Mouse (Mus musculus) small intestine, adult 2 months (tissue): ENCODE results near the gene Rarg. TPM values are rescaled to one million over a fixed set of nuclear protein-coding genes. Genes with fewer than 3 reads are reported as not detected.
"Not testable (repeated sequence)": the region's sequence is repeated elsewhere in the genome, so short reads cannot be mapped to it uniquely, and the experiment has no call there.

Experiments used
- H3K27ac ChIP-seq: fragments of 200-500 bp; 2 replicates; pipeline ENCODE4 v1.5.1; 2012; ENCODE audit warnings: low read depth, low read length, control low read depth, inconsistent platforms; ENCODE audit not compliant: insufficient read depth
- H3K27me3 ChIP-seq: fragments of 200-500 bp; 2 replicates; pipeline ENCODE4 v1.6.1; 2012; ENCODE audit warnings: mild to moderate bottlenecking, moderate library complexity, low read length, inconsistent platforms; ENCODE audit not compliant: control insufficient read depth, insufficient read depth
- H3K36me3 ChIP-seq: fragments of 200-500 bp; 2 replicates; pipeline ENCODE4 v1.6.1; 2012; ENCODE audit warnings: mild to moderate bottlenecking, low read length, control low read depth, inconsistent platforms; ENCODE audit not compliant: control insufficient read depth, insufficient read depth
- H3K4me1 ChIP-seq: fragments of 200-500 bp; 2 replicates; pipeline ENCODE4 v1.6.1; 2012; ENCODE audit warnings: low read length, inconsistent platforms, mixed read lengths; ENCODE audit not compliant: control insufficient read depth, insufficient read depth, insufficient read length
- H3K4me3 ChIP-seq: fragments of 200-500 bp; 2 replicates; pipeline ENCODE4 v1.5.1; 2012; ENCODE audit warnings: low read depth, mild to moderate bottlenecking, control low read depth, inconsistent platforms, low read length, moderate library complexity
- CTCF ChIP-seq: fragments of 200-500 bp; IDR thresholded peaks from 2 replicates; pipeline ENCODE4 v1.5.1; 2012; ENCODE audit warnings: low read depth, mild to moderate bottlenecking, control low read depth, inconsistent platforms, low read length, moderate library complexity, mixed read lengths; ENCODE audit not compliant: insufficient replicate concordance, insufficient read length; ENCODE audit errors: extremely low read depth
- POLR2A ChIP-seq: fragments of 200-500 bp; IDR thresholded peaks from 2 replicates; pipeline ENCODE4 v1.6.1; 2012; ENCODE audit warnings: low read depth, mild to moderate bottlenecking, control low read depth, inconsistent platforms, low read length, moderate library complexity
- WGBS: fragments of 180-500 bp; shearing (Covaris S2); methylation state at CpG from one replicate; pipeline ENCODE4 v1.1.7; 2018; 5-methylcytosine and 5-hydroxymethylcytosine counted together
- polyA plus RNA-seq: library from polyadenylated mRNA; depleted of rRNA; stranded (reverse); fragments of >200 nt; gene quantifications from 2 replicates; pipeline ENCODE4 v1.2.3, GENCODE M21; 2012

The Rarg gene
- polyA plus RNA-seq, 1 experiment: 6.7 TPM

DNA sequence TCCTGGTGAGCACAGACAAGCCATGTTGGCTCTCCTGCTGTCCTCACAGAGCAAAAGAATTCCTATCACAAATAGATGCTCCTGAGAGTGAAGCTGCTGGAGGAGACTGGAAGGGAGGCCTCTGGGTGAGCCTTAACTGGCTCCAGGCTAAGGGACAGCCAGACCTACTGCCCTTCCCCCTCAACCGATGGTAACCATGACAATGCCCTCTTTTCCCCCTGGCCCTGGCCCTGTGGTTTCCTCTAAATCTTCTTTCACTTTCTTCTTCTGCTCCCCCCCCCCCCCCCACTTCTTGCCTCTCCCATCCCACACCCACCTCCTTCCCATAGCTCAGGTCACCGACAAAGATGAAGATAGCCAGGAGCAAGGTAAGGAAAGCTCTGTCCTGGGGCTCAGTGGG, 23.4 kb downstream of the Rarg start:
- no peaks in the 10 kb centered on the region for H3K36me3 ChIP-seq
- H3K27ac ChIP-seq: no peak overlapping the region
- no peak overlapping the region for H3K4me3 ChIP-seq
- no peaks in the 10 kb centered on the region for H3K27me3 ChIP-seq
- peaks cover 13% of the 10 kb centered on the region for H3K4me1 ChIP-seq
- WGBS: 22% methylated on average over 2 of the region's 2 CpGs
- no peak for TF ChIP-seq POLR2A
- TF ChIP-seq CTCF: no peak

DNA sequence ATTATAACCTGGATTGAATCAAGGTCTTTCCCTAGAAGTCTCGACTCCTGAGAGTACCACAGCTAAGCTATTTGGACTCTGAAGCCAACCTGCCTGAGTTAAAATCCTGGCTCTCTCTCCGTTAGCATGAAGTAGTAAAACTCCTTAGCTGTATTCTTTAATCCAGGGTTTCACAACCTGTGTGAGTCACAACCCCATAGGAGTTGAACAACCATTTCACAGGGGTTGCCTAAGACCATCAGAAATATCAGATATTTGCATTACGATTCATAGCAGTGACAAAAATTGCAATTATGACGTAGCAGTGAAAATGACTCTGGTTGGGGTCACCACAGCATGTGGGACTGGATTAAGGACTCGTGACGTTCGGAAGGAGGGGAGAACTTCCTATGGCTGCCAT, 24.6 kb downstream of the Rarg start:
- no peak overlapping the region for H3K27ac ChIP-seq
- H3K4me3 ChIP-seq: no peak overlapping the region
- no peaks in the 10 kb centered on the region for H3K27me3 ChIP-seq
- no peak for TF ChIP-seq POLR2A
- TF ChIP-seq CTCF: no peak
- peaks cover 13% of the 10 kb centered on the region for H3K4me1 ChIP-seq
- WGBS: 85% methylated on average over 7 of the region's 7 CpGs
- H3K36me3 ChIP-seq: no peaks in the 10 kb centered on the region

DNA sequence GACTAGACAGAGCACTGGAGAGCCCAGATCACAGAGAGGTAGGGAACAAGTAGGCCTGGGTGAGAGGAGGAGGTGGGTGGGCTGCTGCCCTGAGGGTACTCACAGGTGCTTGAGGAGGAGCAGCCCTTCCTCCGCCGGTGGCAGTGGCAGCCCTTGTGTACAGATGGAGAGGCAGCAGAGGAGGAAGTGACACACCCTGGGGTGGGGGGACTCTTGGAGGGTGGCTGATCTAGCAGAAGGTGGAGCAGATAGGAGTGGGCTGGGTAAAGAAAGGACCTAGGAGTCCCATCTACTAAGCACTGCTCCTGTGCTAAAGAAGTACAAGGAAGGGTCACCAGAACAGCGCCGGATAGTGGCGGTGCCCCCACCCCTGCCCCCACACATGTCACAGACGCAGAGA, 25.6 kb downstream of the Rarg start, which contains the start of gene Itgb7:
Gene Itgb7 (minus strand): TSS at position 197 of the 400 bp plus-strand sequence.
- H3K4me3 ChIP-seq: peak within 1 kb of the TSS; percentile 59
- no peaks in the 10 kb centered on the region for H3K27me3 ChIP-seq
- H3K4me1 ChIP-seq: peaks cover 13% of the 10 kb centered on the region
- peak within 1 kb of the TSS; percentile 36; the same call in 1 of the 2 replicates for H3K27ac ChIP-seq
- TF ChIP-seq POLR2A (0 out of 2 replicates have a peak, but pooled peaks have one; percentile 17), CTCF (no peak)
- H3K36me3 ChIP-seq: no peaks in the 10 kb centered on the region
- 40% methylated on average over 6 of the region's 6 CpGs for WGBS

DNA sequence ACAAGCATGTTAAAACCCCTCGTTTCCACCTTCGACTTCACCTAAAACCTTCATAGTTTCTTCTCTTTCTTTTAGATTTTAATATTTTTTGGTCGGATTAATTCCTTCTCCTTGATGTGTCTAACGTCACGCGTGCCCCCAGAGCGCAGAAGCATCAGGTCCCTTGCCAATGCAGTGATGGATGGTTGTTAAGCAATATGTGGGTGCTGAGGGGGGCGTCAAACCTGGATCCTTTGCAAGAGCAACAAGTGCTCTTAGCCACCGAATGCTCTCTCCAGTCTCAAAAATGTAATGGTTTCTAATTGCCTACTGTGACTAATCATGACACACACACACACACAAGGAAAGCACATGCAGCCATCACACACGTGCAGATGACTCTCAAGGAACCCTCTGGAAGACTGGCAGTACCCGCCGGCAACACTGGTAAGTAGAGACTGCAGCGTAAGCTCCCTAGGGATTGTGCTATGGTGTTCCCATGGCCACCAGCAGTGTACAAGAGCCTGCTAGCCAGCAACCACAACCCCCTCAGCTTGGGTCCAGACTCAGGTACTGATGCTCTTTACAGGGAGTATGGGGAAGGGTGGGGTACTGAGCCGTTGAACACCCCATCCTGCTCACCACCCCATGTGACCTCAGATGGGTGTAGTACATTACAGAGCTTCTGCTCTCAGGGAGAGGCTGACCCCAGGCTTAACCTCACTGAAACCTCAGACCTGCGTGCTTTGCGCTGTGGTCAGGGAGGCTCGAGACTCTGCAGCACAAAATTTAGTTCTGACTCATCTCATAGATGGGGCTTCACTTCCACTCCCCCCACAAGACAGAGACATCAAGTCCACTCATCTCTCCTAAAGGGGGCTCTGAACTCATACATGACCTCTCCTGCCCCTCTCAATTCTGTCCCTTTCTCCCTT, 26.7 kb downstream of the Rarg start:
- H3K4me3 ChIP-seq: peak overlapping the region; percentile 59
- 81% methylated on average over 17 of the region's 17 CpGs for WGBS
- peak overlapping the region; percentile 36; the same call in 1 of the 2 replicates for H3K27ac ChIP-seq

DNA sequence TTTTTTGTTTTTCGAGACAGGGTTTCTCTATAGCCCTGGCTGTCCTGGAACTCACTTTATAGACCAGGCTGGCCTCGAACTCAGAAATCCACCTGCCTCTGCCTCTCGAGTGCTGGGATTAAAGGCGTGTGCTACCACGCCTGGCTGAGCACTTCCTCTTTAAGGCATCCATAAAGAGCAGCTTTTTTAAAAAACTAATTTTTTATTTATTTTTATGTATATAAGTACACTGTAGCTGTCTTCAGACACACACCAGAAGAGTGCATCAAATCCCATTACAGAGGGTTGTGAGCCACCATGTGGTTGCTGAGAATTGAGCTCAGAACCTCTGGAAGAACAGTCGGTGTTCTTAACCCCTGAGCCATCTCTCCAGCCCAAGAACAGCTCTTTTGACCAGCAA, 31.7 kb downstream of the Rarg start:
- 64% methylated on average over 6 of the region's 6 CpGs for WGBS
- not testable (repeated sequence) for H3K27me3 ChIP-seq, H3K4me1 ChIP-seq, H3K36me3 ChIP-seq, H3K4me3 ChIP-seq, H3K27ac ChIP-seq

More for the DNA sequence above, 26.7 kb downstream of the Rarg start:
- H3K36me3 ChIP-seq: no peaks in the 10 kb centered on the region
- H3K27me3 ChIP-seq: no peaks in the 10 kb centered on the region
- H3K4me1 ChIP-seq: peaks cover 10% of the 10 kb centered on the region
- TF ChIP-seq POLR2A (no peak), CTCF (no peak)

DNA sequence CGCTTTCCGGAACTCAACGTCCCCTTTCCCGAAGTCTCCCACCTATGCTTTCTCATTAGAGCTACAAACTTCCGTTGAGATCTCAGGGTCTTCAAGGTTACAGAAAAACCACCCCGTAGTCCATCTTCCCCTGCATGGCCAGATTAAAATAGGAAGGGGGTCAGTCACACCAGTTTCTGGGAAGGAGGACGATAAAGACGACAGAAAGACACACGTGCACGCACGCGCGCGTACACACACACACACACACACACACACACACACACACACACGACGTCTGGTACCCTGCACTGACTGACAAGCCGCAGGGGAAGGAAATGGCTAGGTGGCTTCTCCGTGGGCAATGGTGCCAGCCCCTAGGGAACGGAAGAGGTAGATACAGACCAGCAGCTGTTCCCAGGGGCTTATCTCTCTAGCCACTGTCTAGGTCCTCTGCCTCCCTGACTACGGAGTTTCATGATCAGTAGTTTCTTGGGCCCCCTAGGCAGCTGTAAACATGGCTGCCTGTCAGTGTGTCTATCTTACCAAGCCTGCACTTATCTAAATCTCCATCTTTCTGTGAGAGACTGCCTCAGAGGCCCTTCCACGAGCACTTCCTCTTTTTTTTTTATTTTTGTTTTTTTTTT, 32.2 kb downstream of the Rarg start:
- 15% methylated on average over 21 of the region's 21 CpGs for WGBS

DNA sequence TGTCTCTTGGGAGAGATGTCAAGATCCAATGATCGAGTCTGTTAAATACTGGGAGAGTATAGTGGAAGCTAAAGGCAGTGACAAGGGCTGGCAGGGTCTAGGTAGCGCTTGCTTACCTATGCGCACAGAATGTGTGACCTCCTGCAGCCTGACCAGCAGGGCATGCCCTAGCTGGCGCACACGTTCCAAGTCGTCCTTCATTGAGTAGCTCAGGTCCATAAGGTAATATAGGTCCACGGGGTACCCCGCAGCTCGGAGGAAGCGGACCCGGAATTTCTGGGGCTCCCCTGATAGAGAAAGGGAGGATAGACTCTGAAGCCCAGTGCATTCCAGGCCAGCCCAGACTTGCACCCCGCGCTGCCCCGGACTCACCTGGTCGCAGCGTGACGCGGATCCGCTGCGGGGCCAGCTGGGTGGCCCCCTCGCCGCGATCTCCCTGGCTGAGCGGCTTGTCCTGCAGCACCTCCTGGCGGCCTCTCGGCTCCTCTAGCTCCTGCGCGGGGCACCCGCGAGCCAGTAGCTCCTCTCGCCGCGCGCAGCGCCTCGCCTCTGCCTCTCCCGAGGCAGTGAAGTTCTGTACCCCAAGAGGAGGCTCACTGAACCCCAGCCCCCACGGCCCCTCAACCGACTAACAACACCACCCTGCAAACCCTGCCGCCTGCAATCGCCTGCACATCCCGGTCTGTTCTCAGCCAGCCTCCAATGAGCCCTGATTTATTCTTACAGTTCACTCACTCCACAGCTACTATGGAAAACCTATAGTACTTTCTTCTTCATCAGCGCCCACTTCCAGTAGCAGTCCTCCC, 32.9 kb downstream of the Rarg start:
- peak; percentile 73 for TF ChIP-seq CTCF
- no peak for TF ChIP-seq POLR2A
- Histone ChIP-seq H3K4me3 (peak overlapping the region; percentile 54), H3K27ac (no peak overlapping the region), H3K4me1 (peaks cover 8% of the 10 kb centered on the region), H3K27me3 (no peaks in the 10 kb centered on the region), H3K36me3 (no peaks in the 10 kb centered on the region)
- 4% methylated on average over 42 of the region's 43 CpGs for WGBS

More for the DNA sequence above, 32.2 kb downstream of the Rarg start:
- Histone ChIP-seq H3K36me3 (no peaks in the 10 kb centered on the region), H3K4me1 (peaks cover 8% of the 10 kb centered on the region), H3K27ac (no peak overlapping the region), H3K27me3 (no peaks in the 10 kb centered on the region), H3K4me3 (peak overlapping the region; percentile 54)
- TF ChIP-seq CTCF (no peak), POLR2A (no peak)
